Mouse (Mus musculus): Measurements from ENCODE around the gene 4930402F06Rik. TPM values are rescaled to one million over a fixed set of nuclear protein-coding genes. Genes with fewer than 3 reads are reported as not detected.

The 4930402F06Rik gene
- total and polyA plus RNA-seq, 3 experiments: not detected

DNA sequence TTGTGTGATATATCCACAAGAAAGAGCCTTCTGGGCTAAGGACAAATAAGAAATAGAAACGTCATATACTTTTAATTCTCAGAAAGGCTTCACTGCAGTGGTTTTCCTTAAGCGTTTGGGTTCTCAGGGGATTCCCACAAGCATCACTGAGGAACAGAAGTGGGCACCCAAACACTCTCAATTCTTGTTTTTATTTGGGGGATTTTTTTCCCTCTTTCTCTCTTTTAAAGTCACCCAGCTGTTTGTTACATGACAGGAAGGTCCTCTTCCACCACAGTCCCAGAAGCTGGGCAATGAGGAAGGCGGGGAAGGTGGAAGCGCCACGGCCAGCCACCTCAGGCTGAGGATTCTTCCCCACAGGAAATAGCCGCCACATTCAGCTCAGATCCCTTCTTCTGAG, 19.5 kb upstream of the 4930402F06Rik start:
- DNase-seq: no peak

GRCm38 (mm10) chr2:35412810-35413209, 15.8 kb upstream of the 4930402F06Rik start:
- no peak for DNase-seq

GRCm38 (mm10) chr2:35412246-35412645, 15.3 kb upstream of the 4930402F06Rik start:
- DNase-seq: no peak

- DNase-seq: no peak
Measured at GRCm38 (mm10) chr2:35411640-35412190, 14.7 kb upstream of the 4930402F06Rik start.

GRCm38 (mm10) chr2:35409466-35409865, 12.5 kb upstream of the 4930402F06Rik start:
- no peak for DNase-seq

GRCm38 (mm10) chr2:35408409-35409110, 11.6 kb upstream of the 4930402F06Rik start:
- no peak for DNase-seq

DNA sequence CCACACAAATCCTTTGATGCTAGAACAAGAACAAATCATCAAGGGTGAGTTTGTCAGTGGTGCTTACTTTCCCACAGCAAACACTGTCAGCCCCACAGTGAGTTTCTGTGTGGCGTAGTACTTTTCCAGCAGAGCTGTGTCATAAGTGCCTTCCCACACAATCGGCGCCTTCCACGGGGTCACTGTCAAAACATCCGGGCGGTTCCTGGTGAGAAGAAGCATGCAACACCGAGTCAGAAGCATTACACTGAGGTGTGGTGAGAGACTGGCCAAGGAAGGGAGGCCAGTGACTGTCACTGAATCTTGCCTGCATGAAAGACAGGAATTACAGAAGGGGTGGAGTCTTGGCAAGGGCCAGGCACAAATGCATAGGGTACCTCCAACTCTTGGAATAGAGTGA, 10.9 kb upstream of the 4930402F06Rik start:
- no peak for DNase-seq

DNA sequence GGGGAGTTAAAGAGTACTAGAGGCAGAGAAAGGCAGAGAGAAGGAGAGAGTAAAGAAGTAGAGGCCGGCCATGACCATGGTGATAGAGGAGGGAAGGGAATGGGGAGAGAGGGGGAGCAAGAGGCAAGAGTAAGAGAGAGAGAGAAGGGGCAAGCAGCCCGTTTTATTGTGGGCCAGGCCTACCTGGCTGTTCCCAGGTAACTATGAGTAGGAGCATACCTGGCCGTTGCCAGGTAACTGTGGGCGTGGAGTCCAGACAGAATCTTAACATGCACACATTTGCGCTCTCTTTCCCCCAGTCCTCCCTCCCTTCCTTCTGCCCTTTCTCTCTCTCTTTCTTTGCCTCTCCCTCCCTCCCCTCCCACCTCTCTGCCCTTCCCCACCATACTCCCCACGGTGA, 10.3 kb upstream of the 4930402F06Rik start:
- DNase-seq: no peak

- DNase-seq: no peak
Measured at GRCm38 (mm10) chr2:35406611-35407010, 9.6 kb upstream of the 4930402F06Rik start.

- DNase-seq: no peak
Measured at GRCm38 (mm10) chr2:35402391-35402790, 5.4 kb upstream of the 4930402F06Rik start.

GRCm38 (mm10) chr2:35400739-35401138, 3.8 kb upstream of the 4930402F06Rik start:
- DNase-seq: no peak

DNA sequence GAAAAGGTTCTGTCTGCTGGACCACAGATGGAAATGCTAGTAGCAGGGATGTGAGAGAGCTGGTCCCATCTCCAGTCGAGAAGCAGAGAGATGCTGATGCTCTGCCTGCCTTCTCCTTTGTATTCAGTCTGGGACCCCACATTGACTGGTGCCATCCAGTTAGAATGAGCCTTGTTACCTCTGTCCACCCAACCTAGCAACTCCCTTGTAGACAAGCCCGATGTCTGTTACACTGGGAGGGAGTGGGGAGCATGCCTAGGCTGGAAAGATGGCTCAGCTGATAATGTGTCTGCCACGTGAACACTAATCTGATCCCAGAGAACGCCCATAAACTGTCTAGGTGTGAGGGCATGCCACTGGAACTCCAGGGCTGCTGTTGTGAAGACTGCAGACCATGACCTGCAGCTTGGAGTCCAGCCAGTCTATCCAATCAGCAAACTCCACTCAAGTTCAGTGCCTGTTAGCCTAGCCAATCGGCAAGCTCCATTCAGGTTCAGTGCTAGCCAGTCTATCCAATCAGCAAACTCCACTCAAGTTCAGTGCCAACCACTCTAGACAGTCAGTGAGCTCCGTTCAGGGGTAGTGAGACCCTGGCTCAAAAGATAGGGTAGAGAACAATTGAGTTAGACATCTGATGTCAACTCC, 1.3 kb upstream of the 4930402F06Rik start:
- DNase-seq: no peak

- DNase-seq: peak; percentile 64
Measured at GRCm38 (mm10) chr2:35397590-35398173, 707 bp upstream of the 4930402F06Rik start.

- no peak for DNase-seq
Measured at GRCm38 (mm10) chr2:35385441-35385871, 11.5 kb downstream of the 4930402F06Rik start.

GRCm38 (mm10) chr2:35379306-35379705, 17.7 kb downstream of the 4930402F06Rik start:
- DNase-seq: no peak

GRCm38 (mm10) chr2:35377600-35377999, 19.4 kb downstream of the 4930402F06Rik start:
- no peak for DNase-seq

GRCm38 (mm10) chr2:35373003-35373402, 24.0 kb downstream of the 4930402F06Rik start:
- DNase-seq: no peak

DNA sequence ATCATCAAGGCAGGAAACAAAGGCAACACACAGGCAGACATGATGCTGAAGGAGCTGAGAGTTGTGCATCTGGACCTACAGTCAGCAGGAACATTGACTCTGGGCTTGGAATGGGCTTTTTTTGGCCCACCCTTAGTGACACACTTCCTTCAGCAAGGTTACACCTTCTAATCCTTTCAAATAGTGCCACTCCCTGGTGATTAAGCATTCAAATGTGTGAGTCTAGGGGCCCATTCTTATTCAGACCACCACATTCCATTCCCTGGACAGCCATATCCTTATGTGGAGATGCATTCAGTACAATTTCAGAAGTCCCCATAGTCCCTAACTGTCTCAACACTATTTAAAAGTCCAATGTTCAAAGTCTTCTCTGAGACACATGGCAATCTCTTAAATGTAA, 26.3 kb downstream of the 4930402F06Rik start:
- DNase-seq: no peak

DNA sequence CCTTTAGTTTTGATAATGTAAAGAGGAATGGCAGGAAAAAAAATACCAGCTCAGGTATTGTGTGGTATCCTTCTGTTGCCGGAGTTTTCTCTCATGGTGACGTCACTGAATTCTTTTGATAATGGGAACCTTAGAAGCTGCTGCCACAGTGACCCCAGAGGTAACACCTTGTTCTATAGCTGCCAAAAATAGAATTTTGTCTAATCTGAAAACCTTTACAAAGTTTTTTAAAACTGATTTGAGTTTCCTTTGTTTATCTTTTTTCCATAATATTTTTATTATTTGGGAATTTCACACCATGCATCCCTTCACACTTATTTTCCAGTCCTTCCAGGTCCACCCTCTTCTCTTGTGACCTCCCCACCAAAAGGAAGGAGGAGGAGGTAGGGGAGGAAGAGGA, 29.3 kb downstream of the 4930402F06Rik start, which contains the start of gene 4930568D16Rik:
4930568D16Rik (minus strand) TSS at position 101 of the 400 bp plus-strand sequence.
- DNase-seq: no peak

GRCm38 (mm10) chr2:35349184-35349583, 47.8 kb downstream of the 4930402F06Rik start:
- DNase-seq: no peak

DNA sequence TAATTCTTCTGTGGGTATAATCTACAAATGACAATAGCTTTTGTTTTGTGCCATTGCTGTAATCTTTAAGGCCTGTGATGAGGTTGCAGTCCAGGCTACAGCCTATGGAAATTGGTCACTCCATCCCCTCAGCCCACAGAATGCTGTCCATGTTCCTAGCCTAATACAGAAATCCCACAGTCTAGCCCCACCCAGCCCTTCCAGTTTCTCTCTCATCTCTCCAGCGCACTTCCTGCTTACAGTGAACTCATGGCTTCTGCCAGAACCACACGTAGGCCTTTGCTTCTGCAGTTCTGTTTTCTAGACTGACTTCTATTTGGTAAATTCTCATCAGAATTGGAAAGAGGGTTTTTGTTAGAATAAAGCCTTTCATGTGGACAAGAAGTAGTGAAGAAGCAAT, 51.0 kb downstream of the 4930402F06Rik start:
- no peak for DNase-seq

DNA sequence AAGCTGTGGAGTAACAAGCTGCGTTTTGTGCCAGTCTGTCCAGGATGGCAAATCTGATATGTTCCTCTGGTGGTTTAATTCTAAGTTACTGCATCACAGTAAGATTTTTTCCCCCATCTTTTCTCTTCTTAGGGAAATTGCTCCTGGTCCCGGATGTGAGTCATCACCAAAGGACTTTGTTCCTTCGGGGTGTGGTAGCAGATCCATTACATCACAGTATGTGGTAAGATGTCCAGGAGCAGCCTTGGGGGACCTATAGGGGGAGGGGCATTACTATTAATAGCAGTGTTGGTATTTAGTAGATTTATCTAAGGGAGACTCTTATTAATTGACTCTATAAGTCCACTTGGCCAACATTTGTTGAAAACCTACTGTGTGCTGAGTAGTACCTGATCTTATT, 54.4 kb downstream of the 4930402F06Rik start:
- DNase-seq: no peak

GRCm38 (mm10) chr2:35338707-35339106, 58.3 kb downstream of the 4930402F06Rik start:
- peak; percentile 70 for DNase-seq
